Mouse (Mus musculus) heart, adult 2 months (tissue): ENCODE results near the gene Gm4744.

Experiments used
- CTCF ChIP-seq: fragments of 200-600 bp; IDR thresholded peaks from 2 replicates; pipeline ENCODE4 v1.8.1; 2022; ENCODE audit warnings: antibody characterized with exemption, mild to moderate bottlenecking, moderate library complexity
- EP300 ChIP-seq: fragments of 200-500 bp; IDR thresholded peaks from 2 replicates; pipeline ENCODE4 v1.6.1; 2011; ENCODE audit warnings: low read depth, low read length, control low read depth; ENCODE audit not compliant: insufficient read depth
- POLR2A ChIP-seq: fragments of 200-500 bp; IDR thresholded peaks from 2 replicates; pipeline ENCODE4 v1.6.1; 2011; ENCODE audit warnings: mild to moderate bottlenecking, low read depth, low read length, control low read depth; ENCODE audit not compliant: insufficient read depth

DNA sequence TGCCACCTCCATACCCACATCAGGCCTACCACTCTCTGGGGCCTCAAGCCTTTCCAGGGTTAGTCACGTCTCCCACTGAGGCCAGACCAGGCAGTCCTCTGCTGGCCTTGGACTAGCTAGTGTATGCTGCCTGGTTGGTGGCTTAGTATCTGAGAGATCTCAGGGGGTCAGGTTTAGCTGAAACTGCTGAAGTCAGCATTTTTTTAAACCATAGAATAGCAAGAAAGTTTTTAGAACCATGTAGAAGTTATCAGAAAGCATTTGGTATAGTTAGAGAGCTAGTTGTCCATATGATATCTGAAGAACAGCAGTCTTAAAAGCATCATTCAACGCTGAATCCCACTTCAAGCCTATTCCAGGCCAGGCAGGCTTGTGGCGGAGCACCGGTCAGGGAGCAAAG lies 31.7 kb downstream of the Gm4744 start:
- TF ChIP-seq POLR2A (no peak), CTCF (no peak), EP300 (no peak)
